Mouse (Mus musculus) adrenal gland, postnatal 10 days (tissue): Measurements from ENCODE around the gene Gm20425. TPM values are rescaled to one million over a fixed set of nuclear protein-coding genes. Genes with fewer than 3 reads are reported as not detected.

Source experiments
- DNase-seq: peaks from one replicate; pipeline ENCODE4 v3.0.0; 2021; ENCODE audit warnings: mixed read lengths
- total RNA-seq, 2 experiments: library from RNA; stranded (reverse); gene quantifications; 2 replicates each; pipeline ENCODE4 v1.2.3; 2021

Gm20425 gene
- total RNA-seq, 2 experiments from 2014 or later, result 13.9 to 18.0 TPM

- no peak for DNase-seq
Measured at GRCm38 (mm10) chr9:103154568-103154967, 75.5 kb downstream of the Gm20425 start.

- DNase-seq, result no peak
Measured at GRCm38 (mm10) chr9:103153286-103153685, 76.8 kb downstream of the Gm20425 start.

- no peak for DNase-seq
Measured at GRCm38 (mm10) chr9:103149074-103149799, 80.9 kb downstream of the Gm20425 start.

- no peak for DNase-seq
Measured at GRCm38 (mm10) chr9:103147103-103147502, 83.0 kb downstream of the Gm20425 start.

- DNase-seq, result no peak
Measured at GRCm38 (mm10) chr9:103146703-103147102, 83.4 kb downstream of the Gm20425 start.

- DNase-seq, result no peak
Measured at GRCm38 (mm10) chr9:103146257-103146656, 83.8 kb downstream of the Gm20425 start.

- DNase-seq, result no peak
Measured at GRCm38 (mm10) chr9:103145351-103145750, 84.8 kb downstream of the Gm20425 start.

GRCm38 (mm10) chr9:103143881-103144280 is 86.2 kb downstream of the Gm20425 start:
- DNase-seq, result no peak

- DNase-seq, result no peak
Measured at GRCm38 (mm10) chr9:103141266-103141665, 88.8 kb downstream of the Gm20425 start.

- DNase-seq, result no peak
Measured at GRCm38 (mm10) chr9:103140384-103140783, 89.7 kb downstream of the Gm20425 start.

Other genes with a start within 250 kb of the Gm20425 start
- gene Slco2a1, start 241.6 kb downstream of the Gm20425 start, total RNA-seq, result 1 to 10 TPM; 7.4 to 9.3 TPM
- 10 to 100 TPM in 1 of 2 experiments, 1 to 10 TPM in 1; 7.0 to 14.7 TPM for gene Rab6b, start 118.5 kb downstream of the Gm20425 start, total RNA-seq
- gene Srprb, start 28.2 kb downstream of the Gm20425 start, total RNA-seq, result 10 to 100 TPM; 21.9 to 26.8 TPM
- 1,000 to 10,000 TPM; 3,036 to 6,940 TPM for gene Trf, start 137 bp upstream of the Gm20425 start, total RNA-seq
- 10 to 100 TPM; 22.6 to 51.8 TPM for gene 1300017J02Rik, start 74.8 kb upstream of the Gm20425 start, total RNA-seq
- 10 to 100 TPM; 34.2 to 46.8 TPM for gene Topbp1, start 74.9 kb upstream of the Gm20425 start, total RNA-seq
- gene Cdv3, start 135.5 kb upstream of the Gm20425 start, total RNA-seq, result 100 to 1,000 TPM; 148 to 171 TPM